Comparison of ENCODE assay signal across 24 mouse cellular contexts in genomic region chr8:121727164-121727563, GRCm38 (mm10).
"Had no signal": no experiment of that assay in that cellular context is flagged by ENCODE, and none has a peak within 500 bp of the region (broad histone marks: within the 10 kb centered on the region; RNA-seq: fewer than 3 reads in every experiment).

No protein-coding gene starts in this region.

- DNase-seq: kidney, postnatal 25 days; layer of hippocampus, adult 9-11 months; liver; lung, adult 18-20 months; lung, postnatal 10 days; lung, postnatal 36 days; right cerebral cortex, adult 18-20 months; right cerebral cortex, postnatal 14 days; right cerebral cortex, postnatal 4 days; thymus, adult 2 months; thymus, postnatal 14 days; thymus, postnatal 4 days had no signal

- H3K4me1 ChIP-seq: liver, embryonic 12.5 days; liver, embryonic 15.5 days had no signal

- H3K36me3 ChIP-seq: limb, embryonic 10.5 days; limb, embryonic 13.5 days; liver, embryonic 12.5 days; liver, embryonic 15.5 days; lung, embryonic 15.5 days; midbrain, embryonic 10.5 days; midbrain, embryonic 13.5 days; neural tube, embryonic 12.5 days; neural tube, embryonic 15.5 days had no signal

- H3K4me3 ChIP-seq: limb, embryonic 10.5 days; limb, embryonic 13.5 days; liver, embryonic 12.5 days; liver, embryonic 15.5 days; lung, embryonic 15.5 days; megakaryocyte, embryonic 14.5 days; midbrain, embryonic 10.5 days; midbrain, embryonic 13.5 days; neural tube, embryonic 12.5 days; neural tube, embryonic 15.5 days had no signal

- H3K9ac ChIP-seq: limb, embryonic 13.5 days; liver, embryonic 12.5 days; liver, embryonic 15.5 days; lung, embryonic 15.5 days; midbrain, embryonic 13.5 days; neural tube, embryonic 12.5 days; neural tube, embryonic 15.5 days had no signal

- H3K27ac ChIP-seq: kidney, postnatal 0 days; limb, embryonic 10.5 days; limb, embryonic 13.5 days; liver, embryonic 12.5 days; liver, embryonic 15.5 days; lung, embryonic 15.5 days; midbrain, embryonic 10.5 days; midbrain, embryonic 13.5 days; neural tube, embryonic 12.5 days; neural tube, embryonic 15.5 days; stomach, postnatal 0 days had no signal

- H3K9me3 ChIP-seq: limb, embryonic 10.5 days; liver, embryonic 12.5 days; liver, embryonic 15.5 days; lung, embryonic 15.5 days; midbrain, embryonic 10.5 days; neural tube, embryonic 12.5 days; neural tube, embryonic 15.5 days had no signal

- H3K4me2 ChIP-seq: limb, embryonic 13.5 days; liver, embryonic 12.5 days; liver, embryonic 15.5 days; lung, embryonic 15.5 days; midbrain, embryonic 13.5 days; neural tube, embryonic 12.5 days; neural tube, embryonic 15.5 days had no signal

- ATAC-seq: liver, embryonic 12.5 days; midbrain, embryonic 13.5 days had no signal
